Mouse (Mus musculus) neural tube, embryonic 14.5 days (tissue): ENCODE measurements around the gene Tmem132e. TPM values are rescaled to one million over a fixed set of nuclear protein-coding genes. Genes with fewer than 3 reads are reported as not detected.

ENCODE experiments used
- ATAC-seq: fragments of 200-750 bp; cut with Nextera tagmentation; 2 replicates; pipeline ENCODE4 v1.8.0; 2017; ENCODE audit warnings: low read depth, mild to moderate bottlenecking, moderate TSS enrichment, moderate library complexity
- H3K27ac ChIP-seq: fragments of 300-500 bp; sonication (generic); 2 replicates; pipeline ENCODE4 v1.5.1; 2014; ENCODE audit warnings: low read depth, mild to moderate bottlenecking, control low read depth, low read length, moderate library complexity, mixed read lengths
- H3K27me3 ChIP-seq: fragments of 300-500 bp; sonication (generic); 2 replicates; pipeline ENCODE4 v1.6.1; 2014; ENCODE audit warnings: low read length; ENCODE audit not compliant: control insufficient read depth, insufficient read depth
- H3K36me3 ChIP-seq: fragments of 300-500 bp; sonication (generic); 2 replicates; pipeline ENCODE4 v1.6.1; 2014; ENCODE audit warnings: low read length, mixed read lengths; ENCODE audit not compliant: control insufficient read depth, insufficient read depth
- H3K4me1 ChIP-seq: fragments of 300-500 bp; sonication (generic); 2 replicates; pipeline ENCODE4 v1.6.1; 2014; ENCODE audit warnings: low read length; ENCODE audit not compliant: control insufficient read depth, insufficient read depth
- H3K4me2 ChIP-seq: fragments of 300-500 bp; sonication (generic); 2 replicates; pipeline ENCODE4 v1.6.1; 2014; ENCODE audit warnings: mild to moderate bottlenecking, low read depth, low read length, control low read depth
- H3K4me3 ChIP-seq: fragments of 300-500 bp; sonication (generic); 2 replicates; pipeline ENCODE4 v1.5.1; 2014; ENCODE audit warnings: low read depth, low read length, control low read depth, mixed read lengths
- H3K9ac ChIP-seq: fragments of 300-500 bp; sonication (generic); replicated peaks from 2 replicates; pipeline ENCODE4 v1.6.1; 2014; ENCODE audit warnings: low read depth, mild to moderate bottlenecking, control low read depth, low read length, mixed read lengths
- H3K9me3 ChIP-seq: fragments of 300-500 bp; sonication (generic); 2 replicates; pipeline ENCODE4 v1.6.1; 2016; ENCODE audit warnings: low read length; ENCODE audit not compliant: control insufficient read depth
- WGBS: fragments of 180-500 bp; shearing (Covaris S2); extraction: QIAGEN DNeasy Blood & Tissue Kit; methylation state at CpG from one replicate; pipeline ENCODE4 v1.1.7; 2014; 5-methylcytosine and 5-hydroxymethylcytosine counted together
- polyA plus RNA-seq: library from polyadenylated mRNA; unstranded; fragments of >200 nt; fragmentation: Nextera tagmentation; extraction: Ambion mirVana; gene quantifications from 2 replicates; pipeline ENCODE4 v1.2.1, GENCODE M21; 2014

The Tmem132e gene
- polyA plus RNA-seq, 1 experiment from 2014 or later, result 5.8 TPM

DNA sequence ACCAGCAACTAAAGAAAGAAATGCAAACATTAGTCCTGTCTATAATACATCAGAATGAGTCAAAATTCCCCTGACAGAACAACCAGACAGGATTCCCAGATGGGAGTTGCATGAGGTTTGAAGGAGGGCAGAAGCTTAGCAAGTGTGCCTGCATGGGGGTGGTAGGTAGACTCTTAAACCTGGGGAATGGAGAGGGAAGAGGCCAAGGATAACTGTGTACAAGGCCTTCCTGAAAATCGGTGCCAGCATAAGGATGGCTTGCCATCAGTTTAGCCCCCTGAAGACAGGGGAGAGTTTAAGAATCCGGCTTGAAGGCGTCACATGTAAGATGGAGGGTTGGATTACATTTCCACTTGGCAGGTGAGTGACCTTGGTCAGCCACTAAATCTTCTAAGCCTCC lies 102.2 kb downstream of the Tmem132e start:
- H3K9me3 ChIP-seq, result no peaks in the 10 kb centered on the region
- H3K36me3 ChIP-seq, result no peaks in the 10 kb centered on the region
- ATAC-seq, result no peak
- peaks cover 8% of the 10 kb centered on the region for H3K4me1 ChIP-seq
- no peak overlapping the region for H3K27ac ChIP-seq
- H3K4me3 ChIP-seq, result no peak overlapping the region
- no peaks in the 10 kb centered on the region for H3K27me3 ChIP-seq
- H3K9ac ChIP-seq, result no peak overlapping the region
- no peak overlapping the region for H3K4me2 ChIP-seq
- 87% methylated on average over 3 of the region's 3 CpGs for WGBS

Other genes starting within 250 kb of the Tmem132e start
- gene Ccl1, start 83.2 kb upstream of the Tmem132e start, polyA plus RNA-seq, result 0.98 and 1.6 TPM in 2 replicates